Mouse (Mus musculus) forelimb bud, embryonic 11.5 days (tissue): ENCODE measurements around the gene Kmt2e.

Source experiments
- DNase-seq: peaks from one replicate; pipeline ENCODE4 v3.0.0-alpha.2; 2012; ENCODE audit warnings: low read depth, low spot score

Kmt2e gene

GRCm38 (mm10) chr5:23433720-23434597 lies at the start of gene Kmt2e:
Gene Kmt2e, plus strand, starts transcription at chr5:23434441.
- peak; percentile 85 for DNase-seq

GRCm38 (mm10) chr5:23385136-23385535 lies 49.1 kb upstream of the Kmt2e start:
- no peak for DNase-seq

DNA sequence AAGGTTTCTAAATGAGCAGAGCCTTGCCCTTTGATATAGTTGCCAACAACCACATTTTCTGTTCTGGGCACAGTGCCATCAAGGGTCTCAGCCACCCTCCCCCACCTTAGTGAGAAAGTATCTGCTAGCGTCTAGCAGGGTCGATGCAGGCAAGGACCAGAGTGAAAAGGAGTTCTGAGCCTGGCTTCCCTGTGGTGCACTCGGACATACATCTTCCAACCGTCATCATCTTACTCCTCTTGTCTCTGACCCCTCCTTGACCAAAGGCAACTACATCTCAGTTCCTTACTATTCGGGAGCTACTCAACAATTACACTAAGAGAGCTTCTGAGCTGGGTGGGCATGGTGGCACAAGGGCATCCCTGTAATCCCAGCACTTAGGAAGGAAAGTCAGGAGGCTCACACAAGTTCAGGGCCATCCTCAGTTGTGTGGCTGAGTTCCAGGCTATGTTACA lies 48.5 kb upstream of the Kmt2e start:
- DNase-seq, result no peak

- peak; percentile 85 for DNase-seq
Measured at GRCm38 (mm10) chr5:23386562-23387312, 47.5 kb upstream of the Kmt2e start.

- DNase-seq, result no peak
Measured at GRCm38 (mm10) chr5:23387313-23387666, 47.0 kb upstream of the Kmt2e start.

- no peak for DNase-seq
Measured at GRCm38 (mm10) chr5:23388091-23388490, 46.1 kb upstream of the Kmt2e start.

- DNase-seq, result no peak
Measured at GRCm38 (mm10) chr5:23389601-23390305, 44.5 kb upstream of the Kmt2e start.

DNA sequence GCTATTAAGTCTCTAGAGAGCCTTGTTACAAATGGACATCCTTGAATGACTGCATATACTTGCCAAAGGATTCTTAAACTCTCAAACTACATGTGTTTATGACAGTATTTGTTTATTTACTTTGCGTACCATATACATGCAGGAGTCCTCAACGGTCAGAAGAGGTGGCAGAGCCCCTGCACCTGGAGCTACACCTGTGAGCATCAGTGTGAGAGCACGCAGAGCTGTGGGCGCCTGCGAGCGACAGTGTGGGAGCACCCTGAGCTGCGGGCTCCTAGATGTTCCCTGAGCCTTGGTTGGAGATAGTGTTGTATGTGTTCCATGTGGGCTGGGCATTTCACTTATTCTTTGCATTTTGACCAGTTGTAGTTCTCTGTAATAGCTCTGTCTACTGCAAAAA lies 42.5 kb upstream of the Kmt2e start:
- no peak for DNase-seq

- no peak for DNase-seq
Measured at GRCm38 (mm10) chr5:23393870-23394269, 40.4 kb upstream of the Kmt2e start.

DNA sequence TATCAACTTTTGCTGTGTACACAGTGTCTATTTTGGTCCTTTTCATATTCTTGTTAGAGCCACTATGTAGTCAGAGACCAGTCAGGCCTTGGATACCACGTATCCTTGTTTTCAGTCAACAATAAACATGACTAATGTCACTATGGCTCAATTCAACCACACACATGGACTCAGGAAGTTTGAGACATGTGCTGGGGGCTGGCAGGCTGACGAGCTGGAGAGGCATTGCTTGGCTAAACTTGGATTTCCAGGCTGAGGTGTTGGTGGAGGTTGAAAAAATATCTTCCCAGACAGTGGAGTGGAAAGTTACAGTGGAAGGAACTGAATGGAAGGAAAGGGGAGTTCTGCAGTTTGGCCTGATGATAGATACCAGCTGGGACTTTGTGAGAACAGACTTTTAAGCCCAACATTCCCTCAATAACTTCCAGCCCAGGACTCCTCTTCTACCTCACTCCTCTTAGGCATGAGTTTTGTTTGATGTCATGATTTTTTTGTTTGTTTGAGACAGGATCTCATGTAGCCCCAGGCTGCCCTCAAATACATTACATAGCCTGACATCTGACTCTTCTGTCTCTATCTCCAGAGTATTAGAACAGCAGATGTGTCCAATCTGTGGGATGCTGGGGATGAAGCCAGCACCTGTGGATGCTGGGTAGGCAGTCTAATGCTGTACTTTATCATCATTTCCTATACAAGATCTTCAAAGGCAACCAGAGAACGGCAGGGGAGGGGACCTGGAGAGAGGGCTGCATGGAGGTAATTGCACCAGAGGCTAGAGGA lies 39.7 kb upstream of the Kmt2e start:
- no peak for DNase-seq

GRCm38 (mm10) chr5:23395721-23396120 lies 38.5 kb upstream of the Kmt2e start:
- DNase-seq, result no peak

- no peak for DNase-seq
Measured at GRCm38 (mm10) chr5:23396756-23397155, 37.5 kb upstream of the Kmt2e start.

- DNase-seq, result no peak
Measured at GRCm38 (mm10) chr5:23400156-23400555, 34.1 kb upstream of the Kmt2e start.

GRCm38 (mm10) chr5:23400868-23401267 lies 33.4 kb upstream of the Kmt2e start:
- DNase-seq, result no peak

DNA sequence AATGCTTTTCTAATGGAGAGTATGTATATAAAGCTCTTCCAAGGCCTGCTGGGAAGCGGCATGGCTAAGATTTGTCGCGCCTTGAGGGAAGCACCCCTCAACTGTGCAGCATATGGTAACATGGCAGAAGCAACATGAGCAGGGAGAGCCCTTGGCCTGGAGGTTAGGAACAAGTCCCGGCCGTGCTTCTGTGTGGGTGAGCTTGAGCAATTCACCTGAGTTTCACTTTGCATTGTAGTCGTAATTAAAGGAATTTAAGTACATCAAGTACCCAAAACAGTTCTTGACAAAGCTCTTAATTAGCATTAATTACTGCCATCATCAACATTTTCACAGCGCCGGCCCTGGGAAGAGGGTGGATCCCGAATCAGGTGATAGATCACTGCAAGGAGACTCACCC lies 32.9 kb upstream of the Kmt2e start:
- no peak for DNase-seq

GRCm38 (mm10) chr5:23401999-23402398 lies 32.2 kb upstream of the Kmt2e start:
- DNase-seq, result no peak

DNA sequence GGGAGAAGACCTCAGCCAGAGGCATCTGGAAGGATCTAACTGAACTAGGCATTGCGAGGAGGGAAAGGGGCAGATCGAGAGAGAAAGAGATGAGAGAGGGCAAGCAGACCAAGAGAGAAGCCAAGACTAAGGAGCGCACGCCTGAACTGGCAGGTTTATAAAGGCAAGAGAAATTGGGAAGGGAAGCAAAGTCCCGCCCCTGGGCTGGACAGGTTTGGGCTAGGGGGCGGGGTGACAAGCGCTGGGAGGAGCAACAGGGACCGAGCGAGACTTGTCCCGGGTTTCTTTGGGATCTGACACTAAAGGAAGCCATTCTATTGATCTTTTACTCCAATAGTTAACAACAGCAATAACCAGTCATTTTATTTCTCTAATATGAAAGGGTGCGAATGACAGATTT lies 31.1 kb upstream of the Kmt2e start:
- no peak for DNase-seq

- DNase-seq, result no peak
Measured at GRCm38 (mm10) chr5:23405666-23406404, 28.4 kb upstream of the Kmt2e start.

GRCm38 (mm10) chr5:23406405-23406745 lies 27.9 kb upstream of the Kmt2e start:
- DNase-seq, result no peak

- no peak for DNase-seq
Measured at GRCm38 (mm10) chr5:23408106-23408505, 26.1 kb upstream of the Kmt2e start.
